Mouse (Mus musculus) liver, embryonic 13.5 days (tissue): ENCODE results near the gene Ccnd3. TPM values are rescaled to one million over a fixed set of nuclear protein-coding genes. Genes with fewer than 3 reads are reported as not detected.
A peak's percentile ranks its signal among the peaks of the same experiment; 100 is the strongest.

Experiments
- ATAC-seq: fragments of 200-750 bp; cut with Nextera tagmentation; 2 replicates; pipeline ENCODE4 v1.8.0; 2017; ENCODE audit warnings: low read depth, mild to moderate bottlenecking, moderate number of reproducible peaks, moderate library complexity
- DNase-seq: peaks from one replicate; pipeline ENCODE4 v3.0.0; 2022
- H3K27ac ChIP-seq: fragments of 300-500 bp; sonication (generic); 2 replicates; pipeline ENCODE4 v1.5.1; 2015; ENCODE audit warnings: moderate library complexity, mild to moderate bottlenecking, inconsistent platforms
- H3K27me3 ChIP-seq: fragments of 300-500 bp; sonication (generic); 2 replicates; pipeline ENCODE4 v1.6.1; 2015; ENCODE audit warnings: mild to moderate bottlenecking, inconsistent platforms
- H3K36me3 ChIP-seq: fragments of 300-500 bp; sonication (generic); 2 replicates; pipeline ENCODE4 v1.6.1; 2015; ENCODE audit warnings: mild to moderate bottlenecking, inconsistent platforms
- H3K4me1 ChIP-seq: fragments of 300-500 bp; sonication (generic); replicated peaks from 2 replicates; pipeline ENCODE4 v1.6.1; 2015; ENCODE audit warnings: inconsistent platforms
- H3K4me2 ChIP-seq: fragments of 300-500 bp; sonication (generic); 2 replicates; pipeline ENCODE4 v1.6.1; 2015; ENCODE audit warnings: inconsistent platforms, mild to moderate bottlenecking, moderate library complexity
- H3K4me3 ChIP-seq: fragments of 300-500 bp; sonication (generic); replicated peaks from 2 replicates; pipeline ENCODE4 v1.5.1; 2015; ENCODE audit warnings: mild to moderate bottlenecking, inconsistent platforms
- H3K9ac ChIP-seq: fragments of 300-500 bp; sonication (generic); 2 replicates; pipeline ENCODE4 v1.6.1; 2015; ENCODE audit warnings: mild to moderate bottlenecking, inconsistent platforms
- H3K9me3 ChIP-seq: fragments of 300-500 bp; sonication (generic); replicated peaks from 2 replicates; pipeline ENCODE4 v1.6.1; 2016; ENCODE audit warnings: inconsistent platforms
- WGBS: fragments of 180-500 bp; shearing (Covaris S2); methylation state at CpG from one replicate; pipeline ENCODE4 v1.1.7; 2015; ENCODE audit not compliant: insufficient replicate concordance; 5-methylcytosine and 5-hydroxymethylcytosine counted together
- polyA plus RNA-seq: library from polyadenylated mRNA; unstranded; fragments of >200 nt; fragmentation: Nextera tagmentation; extraction: Ambion mirVana; gene quantifications from 2 replicates; pipeline ENCODE4 v1.2.1, GENCODE M21; 2015

Ccnd3 gene
- polyA plus RNA-seq, 1 experiment from 2014 or later = 400 TPM

GRCm38 (mm10) chr17:47574830-47575229, 70.0 kb downstream of the Ccnd3 start:
- H3K4me2 ChIP-seq = no peak overlapping the region
- H3K36me3 ChIP-seq = no peaks in the 10 kb centered on the region
- DNase-seq (no peak), ATAC-seq (no peak)
- no peak overlapping the region for H3K4me3 ChIP-seq
- no peaks in the 10 kb centered on the region for H3K27me3 ChIP-seq
- H3K27ac ChIP-seq = peak overlapping the region; percentile 50
- H3K9ac ChIP-seq = no peak overlapping the region
- no peaks in the 10 kb centered on the region for H3K9me3 ChIP-seq
- 58% methylated on average over 11 of the region's 11 CpGs for WGBS
- H3K4me1 ChIP-seq = peaks cover 53% of the 10 kb centered on the region

DNA sequence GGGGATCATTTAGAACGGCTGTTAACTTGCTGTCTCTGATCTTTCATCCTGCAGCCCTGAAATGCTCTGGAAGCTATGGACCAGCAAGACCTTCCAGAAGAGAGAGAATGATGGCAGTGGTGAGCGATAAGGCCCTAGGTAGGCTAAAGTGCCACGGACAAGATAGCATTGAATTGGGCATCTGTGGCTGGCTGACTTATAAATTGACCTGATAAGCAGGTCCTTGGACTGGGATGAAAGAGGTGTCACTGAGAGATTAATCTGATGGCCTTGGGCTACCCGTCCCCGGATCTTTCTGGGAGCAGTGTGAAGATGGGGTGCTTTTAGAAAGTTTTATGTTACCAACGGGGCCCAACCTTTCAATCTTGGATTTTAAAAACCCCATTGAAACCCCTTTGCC, 73.8 kb downstream of the Ccnd3 start:
- no peaks in the 10 kb centered on the region for H3K36me3 ChIP-seq
- H3K9me3 ChIP-seq = no peaks in the 10 kb centered on the region
- peak overlapping the region; percentile 77 for H3K27ac ChIP-seq
- H3K27me3 ChIP-seq = no peaks in the 10 kb centered on the region
- H3K4me2 ChIP-seq = peak overlapping the region; percentile 37
- WGBS = 41% methylated on average over 6 of the region's 6 CpGs
- H3K9ac ChIP-seq = peak overlapping the region; percentile 10; the same call in 1 of the 2 replicates
- DNase-seq (peak; percentile 73), ATAC-seq (peak; percentile 96)
- no peak overlapping the region for H3K4me3 ChIP-seq
- H3K4me1 ChIP-seq = peaks cover 33% of the 10 kb centered on the region

- WGBS = 78% methylated on average over 4 of the region's 4 CpGs
- Histone ChIP-seq H3K4me3 (no peak overlapping the region), H3K36me3 (no peaks in the 10 kb centered on the region), H3K27ac (no peak overlapping the region), H3K9me3 (no peaks in the 10 kb centered on the region), H3K27me3 (no peaks in the 10 kb centered on the region), H3K4me2 (no peak overlapping the region), H3K4me1 (peaks cover 34% of the 10 kb centered on the region), H3K9ac (no peak overlapping the region)
- DNase-seq (no peak), ATAC-seq (no peak)
Measured at GRCm38 (mm10) chr17:47580962-47581361, 76.1 kb downstream of the Ccnd3 start.

DNA sequence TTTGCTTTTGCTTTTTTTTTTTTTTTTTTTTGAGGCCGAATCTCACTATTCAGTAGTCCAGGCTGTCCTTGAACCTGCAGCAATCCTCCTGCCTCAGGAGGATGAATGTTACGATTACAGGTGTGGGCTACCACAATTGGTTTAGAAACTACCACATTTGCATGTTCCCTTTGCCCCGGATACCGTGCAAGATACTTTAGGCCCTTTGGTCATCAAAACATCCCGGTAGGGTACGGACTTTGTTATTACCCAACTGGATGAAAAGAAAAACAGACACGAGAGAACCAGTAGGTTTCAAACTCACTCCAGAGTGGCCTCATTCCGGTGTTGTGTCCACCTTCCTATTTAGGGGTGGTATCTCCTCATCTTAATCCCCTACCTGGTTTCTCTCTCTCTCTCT, 83.7 kb downstream of the Ccnd3 start:
- no peaks in the 10 kb centered on the region for H3K9me3 ChIP-seq
- H3K27me3 ChIP-seq = no peaks in the 10 kb centered on the region
- 79% methylated on average over 8 of the region's 8 CpGs for WGBS
- ATAC-seq (no peak), DNase-seq (no peak)
- peaks cover 49% of the 10 kb centered on the region for H3K4me1 ChIP-seq
- H3K27ac ChIP-seq = no peak overlapping the region
- H3K9ac ChIP-seq = no peak overlapping the region
- H3K36me3 ChIP-seq = no peaks in the 10 kb centered on the region
- H3K4me3 ChIP-seq = no peak overlapping the region
- no peak overlapping the region for H3K4me2 ChIP-seq

- H3K9me3 ChIP-seq = no peaks in the 10 kb centered on the region
- no peak overlapping the region for H3K4me3 ChIP-seq
- WGBS = 14% methylated on average over 3 of the region's 3 CpGs
- no peaks in the 10 kb centered on the region for H3K27me3 ChIP-seq
- no peak overlapping the region for H3K9ac ChIP-seq
- DNase-seq (no peak), ATAC-seq (no peak)
- peak overlapping the region; percentile 45 for H3K27ac ChIP-seq
- peaks cover 49% of the 10 kb centered on the region for H3K4me1 ChIP-seq
- peaks cover 8% of the 10 kb centered on the region for H3K36me3 ChIP-seq
- no peak overlapping the region for H3K4me2 ChIP-seq
Measured at GRCm38 (mm10) chr17:47591073-47591472, 86.2 kb downstream of the Ccnd3 start.

GRCm38 (mm10) chr17:47593215-47593853, 88.5 kb downstream of the Ccnd3 start:
- under 1% methylated on average over 57 of the region's 63 CpGs for WGBS
- ATAC-seq (peak; percentile 71), DNase-seq (peak; percentile 93)
- Histone ChIP-seq H3K4me2 (peak overlapping the region; percentile 97), H3K27ac (peak overlapping the region; percentile 100), H3K27me3 (no peaks in the 10 kb centered on the region), H3K9me3 (no peaks in the 10 kb centered on the region), H3K4me1 (peaks cover 71% of the 10 kb centered on the region), H3K36me3 (peaks cover 30% of the 10 kb centered on the region), H3K4me3 (peak overlapping the region; percentile 72), H3K9ac (peak overlapping the region; percentile 89)

DNA sequence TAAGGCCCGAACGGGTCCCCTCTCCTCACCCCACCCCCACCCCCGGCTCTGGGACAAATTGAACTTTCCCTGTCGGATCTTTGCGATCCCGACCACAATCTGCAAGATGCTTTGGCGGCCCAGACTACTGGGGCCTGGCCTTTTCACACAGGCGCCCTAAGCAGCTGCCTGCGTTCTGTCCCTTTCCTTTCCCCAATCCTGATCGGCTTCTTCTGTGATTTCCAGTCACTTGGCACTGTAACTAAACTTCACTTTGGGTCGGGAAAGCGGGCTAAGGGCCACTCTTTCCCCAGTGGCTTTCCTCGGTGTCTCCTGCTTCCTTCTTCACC, 89.0 kb downstream of the Ccnd3 start:
- under 1% methylated on average over 13 of the region's 13 CpGs for WGBS
- no peak for DNase-seq
- Histone ChIP-seq H3K4me3 (peak overlapping the region; percentile 72), H3K4me1 (peaks cover 76% of the 10 kb centered on the region), H3K27me3 (no peaks in the 10 kb centered on the region), H3K9me3 (no peaks in the 10 kb centered on the region), H3K36me3 (peaks cover 35% of the 10 kb centered on the region), H3K27ac (peak overlapping the region; percentile 100), H3K4me2 (peak overlapping the region; percentile 97), H3K9ac (peak overlapping the region; percentile 89)
- no peak for ATAC-seq

- Histone ChIP-seq H3K27me3 (no peaks in the 10 kb centered on the region), H3K36me3 (peaks cover 40% of the 10 kb centered on the region), H3K27ac (peak overlapping the region; percentile 100), H3K4me3 (peak overlapping the region; percentile 72), H3K9me3 (no peaks in the 10 kb centered on the region), H3K4me2 (peak overlapping the region; percentile 97), H3K9ac (peak overlapping the region; percentile 89), H3K4me1 (peaks cover 78% of the 10 kb centered on the region)
- DNase-seq = peak; percentile 63
- WGBS = under 1% methylated on average over 43 of the region's 43 CpGs
- ATAC-seq = 0 out of 2 replicates have a peak, but pooled peaks have one; percentile 2
Measured at GRCm38 (mm10) chr17:47594183-47594968, 89.5 kb downstream of the Ccnd3 start.

DNA sequence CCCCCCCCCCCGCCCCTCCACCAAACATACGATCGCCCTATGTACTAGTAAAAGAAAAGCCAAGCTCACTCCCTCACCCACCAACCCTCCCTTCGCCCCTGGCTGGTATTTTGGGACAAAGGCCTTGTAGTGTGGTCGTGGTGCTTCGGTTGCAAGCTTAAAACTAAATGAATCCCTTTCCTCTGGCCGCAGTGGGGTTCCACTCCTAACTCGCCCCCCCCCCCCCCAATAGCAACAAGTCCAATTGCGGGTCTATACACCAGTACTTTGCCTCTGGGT, 90.1 kb downstream of the Ccnd3 start:
- Histone ChIP-seq H3K36me3 (peaks cover 46% of the 10 kb centered on the region), H3K27ac (peak overlapping the region; percentile 100), H3K4me3 (peak overlapping the region; percentile 72), H3K4me2 (peak overlapping the region; percentile 97), H3K9ac (peak overlapping the region; percentile 89), H3K4me1 (peaks cover 80% of the 10 kb centered on the region), H3K9me3 (no peaks in the 10 kb centered on the region), H3K27me3 (no peaks in the 10 kb centered on the region)
- WGBS = under 1% methylated on average over 9 of the region's 9 CpGs
- no peak for DNase-seq
- no peak for ATAC-seq

GRCm38 (mm10) chr17:47595248-47596161, 90.7 kb downstream of the Ccnd3 start:
- DNase-seq (peak; percentile 90), ATAC-seq (peak; percentile 78)
- Histone ChIP-seq H3K4me2 (peak overlapping the region; percentile 97), H3K4me3 (peak overlapping the region; percentile 72), H3K27ac (peak overlapping the region; percentile 100), H3K27me3 (no peaks in the 10 kb centered on the region), H3K9me3 (no peaks in the 10 kb centered on the region), H3K4me1 (peaks cover 83% of the 10 kb centered on the region), H3K36me3 (peaks cover 52% of the 10 kb centered on the region), H3K9ac (peak overlapping the region; percentile 89)
- under 1% methylated on average over 21 of the region's 21 CpGs for WGBS

GRCm38 (mm10) chr17:47596162-47596838, 91.4 kb downstream of the Ccnd3 start:
- H3K4me1 ChIP-seq = peaks cover 83% of the 10 kb centered on the region
- peak overlapping the region; percentile 89 for H3K9ac ChIP-seq
- no peaks in the 10 kb centered on the region for H3K27me3 ChIP-seq
- no peaks in the 10 kb centered on the region for H3K9me3 ChIP-seq
- H3K27ac ChIP-seq = peak overlapping the region; percentile 100
- WGBS = 31% methylated on average over 6 of the region's 6 CpGs
- H3K36me3 ChIP-seq = peaks cover 60% of the 10 kb centered on the region
- H3K4me3 ChIP-seq = peak overlapping the region; percentile 72
- peak overlapping the region; percentile 97 for H3K4me2 ChIP-seq
- no peak for DNase-seq
- no peak for ATAC-seq
